Mouse (Mus musculus): ENCODE data around the gene Fhod1. TPM values are rescaled to one million over a fixed set of nuclear protein-coding genes. Genes with fewer than 3 reads are reported as not detected.

Gene Fhod1
- polyA plus RNA-seq, 1 experiment from 2014 or later, result 6.0 TPM

GRCm38 (mm10) chr8:105374513-105374966, 26.8 kb upstream of the Fhod1 start:
- Histone ChIP-seq H3K27me3 (ENCODE audit: control insufficient read depth, insufficient read depth, low read length) (no peaks in the 10 kb centered on the region), H3K9me3 (ENCODE audit: control insufficient read depth, low read length) (0 out of 2 replicates have a peak, but pooled peaks cover 6% of the 10 kb centered on the region), H3K27ac (ENCODE audit: low read depth, low read length) (no peak overlapping the region), H3K4me1 (ENCODE audit: control insufficient read depth, insufficient read depth, low read length) (0 out of 2 replicates have a peak, but pooled peaks cover 6% of the 10 kb centered on the region), H3K4me2 (replicated peaks; ENCODE audit: low read depth, low read length) (peak overlapping the region; percentile 45), H3K9ac (ENCODE audit: low read depth, low read length) (no peak overlapping the region; the same call in 1 of the 2 replicates), H3K36me3 (ENCODE audit: control insufficient read depth, insufficient read depth, low read length) (no peaks in the 10 kb centered on the region), H3K4me3 (ENCODE audit: low read length) (peak overlapping the region; percentile 17; the same call in 1 of the 2 replicates)
- ATAC-seq (ENCODE audit: low FRiP score, low TSS enrichment), result peak; percentile 61
- 31% methylated on average over 33 of the region's 33 CpGs for WGBS

DNA sequence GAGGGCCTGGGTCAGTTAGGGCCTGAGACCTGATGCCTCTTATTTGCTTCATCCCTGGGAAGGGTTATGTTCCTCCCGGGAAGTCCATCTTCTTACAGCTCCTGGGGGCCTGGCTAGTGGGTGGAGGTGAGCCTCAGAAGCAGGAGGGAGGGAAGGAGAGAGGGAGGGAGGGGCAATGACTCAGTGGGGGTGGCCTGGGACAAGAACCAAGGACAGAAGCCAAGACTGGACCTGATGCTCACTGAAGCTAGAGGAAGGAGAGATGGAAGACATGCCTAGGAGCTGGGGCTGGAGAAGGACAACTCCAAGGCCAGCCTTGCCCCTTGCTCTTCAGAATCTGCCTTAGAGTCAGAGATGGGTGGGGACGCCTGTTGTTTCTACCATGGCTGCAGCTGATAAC, 25.3 kb upstream of the Fhod1 start, which contains the start of gene Plekhg4:
Gene Plekhg4, plus strand, starts transcription at position 243 of the 400 bp plus-strand sequence.
- 59% methylated on average over 2 of the region's 2 CpGs for WGBS
- H3K4me1 ChIP-seq (ENCODE audit: control insufficient read depth, insufficient read depth, low read length), result 0 out of 2 replicates have a peak, but pooled peaks cover 6% of the 10 kb centered on the region
- H3K4me2 ChIP-seq (replicated peaks; ENCODE audit: low read depth, low read length), result no peak within 1 kb of the TSS
- ATAC-seq (ENCODE audit: low FRiP score, low TSS enrichment), result no peak
- H3K9ac ChIP-seq (ENCODE audit: low read depth, low read length), result no peak within 1 kb of the TSS
- no peak within 1 kb of the TSS for H3K4me3 ChIP-seq (ENCODE audit: low read length)
- 0 out of 2 replicates have a peak, but pooled peaks cover 6% of the 10 kb centered on the region for H3K9me3 ChIP-seq (ENCODE audit: control insufficient read depth, low read length)
- H3K27ac ChIP-seq (ENCODE audit: low read depth, low read length), result no peak within 1 kb of the TSS
- H3K36me3 ChIP-seq (ENCODE audit: control insufficient read depth, insufficient read depth, low read length), result no peaks in the 10 kb centered on the region
- H3K27me3 ChIP-seq (ENCODE audit: control insufficient read depth, insufficient read depth, low read length), result no peaks in the 10 kb centered on the region

DNA sequence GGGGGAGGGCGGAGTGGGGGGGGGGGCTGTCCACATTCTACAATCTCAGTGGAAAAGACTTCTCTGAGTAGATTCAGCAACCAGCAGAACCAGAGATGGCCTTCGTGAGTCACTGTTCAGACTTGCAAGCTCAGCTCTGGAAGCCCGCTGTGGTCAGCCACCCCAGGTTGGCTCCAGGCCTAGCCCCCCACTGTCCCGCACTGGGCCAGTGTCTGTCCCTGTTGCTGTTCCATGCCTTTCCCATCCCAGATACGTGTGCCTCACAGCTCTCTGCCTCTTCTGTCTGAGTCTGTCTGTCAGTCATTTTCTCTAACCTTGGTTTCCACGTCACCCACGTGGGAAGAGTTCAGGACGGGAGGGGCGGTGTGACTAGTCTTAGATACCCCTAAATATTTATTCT, 24.7 kb upstream of the Fhod1 start:
- Histone ChIP-seq H3K4me1 (ENCODE audit: control insufficient read depth, insufficient read depth, low read length) (0 out of 2 replicates have a peak, but pooled peaks cover 6% of the 10 kb centered on the region), H3K9ac (ENCODE audit: low read depth, low read length) (no peak overlapping the region), H3K4me2 (replicated peaks; ENCODE audit: low read depth, low read length) (no peak overlapping the region), H3K27me3 (ENCODE audit: control insufficient read depth, insufficient read depth, low read length) (no peaks in the 10 kb centered on the region), H3K27ac (ENCODE audit: low read depth, low read length) (no peak overlapping the region), H3K36me3 (ENCODE audit: control insufficient read depth, insufficient read depth, low read length) (no peaks in the 10 kb centered on the region), H3K9me3 (ENCODE audit: control insufficient read depth, low read length) (0 out of 2 replicates have a peak, but pooled peaks cover 6% of the 10 kb centered on the region), H3K4me3 (ENCODE audit: low read length) (no peak overlapping the region)
- WGBS, result 82% methylated on average over 9 of the region's 9 CpGs
- no peak for ATAC-seq (ENCODE audit: low FRiP score, low TSS enrichment)

GRCm38 (mm10) chr8:105367107-105367506, 19.4 kb upstream of the Fhod1 start:
- ATAC-seq (ENCODE audit: low FRiP score, low TSS enrichment), result no peak
- Histone ChIP-seq H3K4me2 (replicated peaks; ENCODE audit: low read depth, low read length) (no peak overlapping the region), H3K27me3 (ENCODE audit: control insufficient read depth, insufficient read depth, low read length) (no peaks in the 10 kb centered on the region), H3K4me3 (ENCODE audit: low read length) (no peak overlapping the region), H3K9me3 (ENCODE audit: control insufficient read depth, low read length) (no peaks in the 10 kb centered on the region), H3K36me3 (ENCODE audit: control insufficient read depth, insufficient read depth, low read length) (0 out of 2 replicates have a peak, but pooled peaks cover 3% of the 10 kb centered on the region), H3K27ac (ENCODE audit: low read depth, low read length) (no peak overlapping the region), H3K9ac (ENCODE audit: low read depth, low read length) (no peak overlapping the region), H3K4me1 (ENCODE audit: control insufficient read depth, insufficient read depth, low read length) (no peaks in the 10 kb centered on the region; the same call in 1 of the 2 replicates)
- 77% methylated on average over 2 of the region's 2 CpGs for WGBS

- no peak overlapping the region for H3K4me3 ChIP-seq (ENCODE audit: low read length)
- H3K9me3 ChIP-seq (ENCODE audit: control insufficient read depth, low read length), result no peaks in the 10 kb centered on the region
- no peak overlapping the region for H3K4me2 ChIP-seq (replicated peaks; ENCODE audit: low read depth, low read length)
- no peaks in the 10 kb centered on the region; the same call in 1 of the 2 replicates for H3K27me3 ChIP-seq (ENCODE audit: control insufficient read depth, insufficient read depth, low read length)
- H3K27ac ChIP-seq (ENCODE audit: low read depth, low read length), result peak overlapping the region; percentile 45; the same call in 1 of the 2 replicates
- H3K4me1 ChIP-seq (ENCODE audit: control insufficient read depth, insufficient read depth, low read length), result no peaks in the 10 kb centered on the region; the same call in 1 of the 2 replicates
- ATAC-seq (ENCODE audit: low FRiP score, low TSS enrichment), result no peak
- no peak overlapping the region for H3K9ac ChIP-seq (ENCODE audit: low read depth, low read length)
- 69% methylated on average over 12 of the region's 12 CpGs for WGBS
- 0 out of 2 replicates have a peak, but pooled peaks cover 3% of the 10 kb centered on the region for H3K36me3 ChIP-seq (ENCODE audit: control insufficient read depth, insufficient read depth, low read length)
Measured at GRCm38 (mm10) chr8:105361751-105362702, 14.3 kb upstream of the Fhod1 start.

- ATAC-seq (ENCODE audit: low FRiP score, low TSS enrichment), result 0 out of 2 replicates have a peak, but pooled peaks have one; percentile 24
- Histone ChIP-seq H3K27ac (ENCODE audit: low read depth, low read length) (no peak overlapping the region), H3K27me3 (ENCODE audit: control insufficient read depth, insufficient read depth, low read length) (no peaks in the 10 kb centered on the region; the same call in 1 of the 2 replicates), H3K4me2 (replicated peaks; ENCODE audit: low read depth, low read length) (no peak overlapping the region), H3K36me3 (ENCODE audit: control insufficient read depth, insufficient read depth, low read length) (no peaks in the 10 kb centered on the region), H3K4me1 (ENCODE audit: control insufficient read depth, insufficient read depth, low read length) (peaks cover 7% of the 10 kb centered on the region; the same call in 1 of the 2 replicates), H3K4me3 (ENCODE audit: low read length) (no peak overlapping the region), H3K9ac (ENCODE audit: low read depth, low read length) (no peak overlapping the region), H3K9me3 (ENCODE audit: control insufficient read depth, low read length) (no peaks in the 10 kb centered on the region)
- 43% methylated on average over 4 of the region's 4 CpGs for WGBS
Measured at GRCm38 (mm10) chr8:105359646-105360045, 11.9 kb upstream of the Fhod1 start.

GRCm38 (mm10) chr8:105359208-105359607, 11.5 kb upstream of the Fhod1 start:
- Histone ChIP-seq H3K4me2 (replicated peaks; ENCODE audit: low read depth, low read length) (no peak overlapping the region), H3K27me3 (ENCODE audit: control insufficient read depth, insufficient read depth, low read length) (no peaks in the 10 kb centered on the region; the same call in 1 of the 2 replicates), H3K9ac (ENCODE audit: low read depth, low read length) (no peak overlapping the region), H3K4me3 (ENCODE audit: low read length) (no peak overlapping the region), H3K9me3 (ENCODE audit: control insufficient read depth, low read length) (no peaks in the 10 kb centered on the region), H3K36me3 (ENCODE audit: control insufficient read depth, insufficient read depth, low read length) (no peaks in the 10 kb centered on the region), H3K4me1 (ENCODE audit: control insufficient read depth, insufficient read depth, low read length) (peaks cover 7% of the 10 kb centered on the region; the same call in 1 of the 2 replicates), H3K27ac (ENCODE audit: low read depth, low read length) (no peak overlapping the region)
- ATAC-seq (ENCODE audit: low FRiP score, low TSS enrichment), result peak; percentile 28; the same call in 1 of the 2 replicates
- WGBS, result 48% methylated on average over 15 of the region's 15 CpGs

GRCm38 (mm10) chr8:105356681-105357080, 8.9 kb upstream of the Fhod1 start:
- Histone ChIP-seq H3K9ac (ENCODE audit: low read depth, low read length) (no peak overlapping the region), H3K4me3 (ENCODE audit: low read length) (no peak overlapping the region), H3K27me3 (ENCODE audit: control insufficient read depth, insufficient read depth, low read length) (no peaks in the 10 kb centered on the region; the same call in 1 of the 2 replicates), H3K9me3 (ENCODE audit: control insufficient read depth, low read length) (no peaks in the 10 kb centered on the region), H3K4me1 (ENCODE audit: control insufficient read depth, insufficient read depth, low read length) (peaks cover 7% of the 10 kb centered on the region; the same call in 1 of the 2 replicates), H3K27ac (ENCODE audit: low read depth, low read length) (no peak overlapping the region), H3K4me2 (replicated peaks; ENCODE audit: low read depth, low read length) (no peak overlapping the region), H3K36me3 (ENCODE audit: control insufficient read depth, insufficient read depth, low read length) (no peaks in the 10 kb centered on the region)
- ATAC-seq (ENCODE audit: low FRiP score, low TSS enrichment), result no peak
- 86% methylated on average over 14 of the region's 14 CpGs for WGBS
